Comparison of ENCODE assay signal across 15 mouse cellular contexts in genomic region chr13:60713537-60713936, GRCm38 (mm10).
"Had no signal": no experiment of that assay in that cellular context is flagged by ENCODE, and none has a peak within 500 bp of the region (broad histone marks: within the 10 kb centered on the region; RNA-seq: fewer than 3 reads in every experiment).

No protein-coding gene starts in this region.

- H3K4me2 ChIP-seq: neural tube, embryonic 15.5 days; stomach, embryonic 15.5 days had no signal

- H3K4me1 ChIP-seq: neural tube, embryonic 15.5 days; stomach, embryonic 15.5 days had no signal

- H3K9ac ChIP-seq: neural tube, embryonic 15.5 days; stomach, embryonic 15.5 days had no signal

- H3K4me3 ChIP-seq: neural tube, embryonic 15.5 days; stomach, embryonic 15.5 days had no signal

- H3K27me3 ChIP-seq: neural tube, embryonic 15.5 days; stomach, embryonic 15.5 days had no signal

- H3K9me3 ChIP-seq: neural tube, embryonic 15.5 days; stomach, embryonic 15.5 days had no signal

- H3K36me3 ChIP-seq: stomach, embryonic 15.5 days had no signal

- DNase-seq: retina, postnatal 1 day; right cerebral cortex, adult 18-20 months; right cerebral cortex, postnatal 14 days; right cerebral cortex, postnatal 25 days; right cerebral cortex, postnatal 4 days; spleen, adult 18-20 months; thymus, adult 18-20 months; thymus, adult 2 months; thymus, postnatal 14 days; thymus, postnatal 25 days; thymus, postnatal 36 days; thymus, postnatal 4 days had no signal

- H3K27ac ChIP-seq: neural tube, embryonic 15.5 days; stomach, embryonic 15.5 days; stomach, postnatal 0 days had no signal
